Mouse (Mus musculus) v-Abl transformed pro-B cells (cell line): ENCODE measurements around the gene Iqcf1.
"Not testable (repeated sequence)": the region's sequence is repeated elsewhere in the genome, so short reads cannot be mapped to it uniquely, and the experiment has no call there.

Experiments
- in situ Hi-C, 2 experiments: fragments of 400-800 bp; cut with MboI; formaldehyde crosslinking; loops; one replicate each; pipeline ENCODE4 v1.15.1; 2025; ENCODE audit not compliant: unreplicated experiment in 2 of 2

Gene Iqcf1

DNA sequence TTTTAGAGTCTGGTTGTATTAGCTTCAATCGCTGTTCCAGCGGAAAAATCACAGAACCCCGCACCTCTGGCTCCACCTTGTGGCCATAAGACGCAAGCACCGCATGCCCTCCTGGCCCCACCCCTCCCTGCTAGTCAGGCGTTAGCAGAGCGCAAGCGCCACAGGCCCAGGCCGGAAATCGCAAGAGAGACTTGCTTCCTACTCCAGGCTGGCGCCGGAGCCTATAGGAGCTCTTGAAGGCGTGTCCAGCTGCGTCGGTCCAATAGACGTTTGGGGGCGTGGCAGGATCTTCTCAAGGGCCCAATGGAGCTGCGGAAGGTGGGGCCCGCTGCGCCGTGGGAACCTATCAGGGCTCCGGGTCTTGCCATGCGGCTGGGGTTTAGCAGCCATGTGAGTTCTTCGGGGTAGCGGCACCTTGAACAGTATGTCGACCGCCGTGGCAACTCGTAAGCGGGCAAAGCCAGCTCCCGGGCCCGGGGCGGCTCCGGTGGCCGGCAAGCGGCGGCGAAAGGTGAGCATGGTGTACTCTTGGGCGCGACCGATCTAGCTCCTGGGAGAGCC lies 22.8 kb upstream of the Iqcf1 start, which contains the start of gene Parp3:
TSS of gene Parp3 (minus strand) at position 26 of the 561 bp plus-strand sequence.
- in situ Hi-C loops: loop anchor here (5.0 to 10.0 kb wide), 2 partner anchors 52 to 260 kb away; partner anchors contain the start of gene Rpl29 (in 1 of the 2)

- in situ Hi-C loops: loop anchor here (5.0 to 10.0 kb wide), 2 partner anchors 53 to 260 kb away; partner anchors contain the start of gene Rpl29 (in 1 of the 2)
Observed at GRCm38 (mm10) chr9:106477649-106478048, 22.1 kb upstream of the Iqcf1 start.

- in situ Hi-C loops: loop anchor here (5.0 to 10.0 kb wide), 2 partner anchors 53 to 261 kb away; partner anchors contain the start of gene Rpl29 (in 1 of the 2)
Observed at GRCm38 (mm10) chr9:106478101-106478500, 21.7 kb upstream of the Iqcf1 start.

GRCm38 (mm10) chr9:106480541-106480940 lies 19.2 kb upstream of the Iqcf1 start:
- in situ Hi-C loops: no loop called here

DNA sequence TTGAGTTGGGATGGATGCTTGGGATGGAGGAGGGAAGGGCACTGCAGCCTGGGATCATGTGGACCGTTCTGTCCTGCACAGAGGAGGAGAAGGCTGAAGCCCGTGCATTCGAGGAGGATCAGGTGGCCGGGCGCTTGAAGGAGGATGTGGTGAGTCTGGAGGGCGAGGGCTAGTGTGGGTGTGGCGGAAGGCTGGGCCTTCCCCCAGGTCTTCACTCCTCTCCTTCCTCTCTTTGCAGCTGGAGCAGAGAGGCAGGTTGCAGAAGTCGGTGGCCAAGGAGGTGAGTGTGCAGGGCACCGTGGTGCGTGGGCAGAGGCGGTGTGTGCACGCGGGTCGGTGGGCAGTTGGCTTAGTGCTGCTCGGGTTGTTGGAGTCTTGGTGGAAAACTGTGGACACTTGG lies 18.7 kb upstream of the Iqcf1 start:
- in situ Hi-C loops: no loop called here

DNA sequence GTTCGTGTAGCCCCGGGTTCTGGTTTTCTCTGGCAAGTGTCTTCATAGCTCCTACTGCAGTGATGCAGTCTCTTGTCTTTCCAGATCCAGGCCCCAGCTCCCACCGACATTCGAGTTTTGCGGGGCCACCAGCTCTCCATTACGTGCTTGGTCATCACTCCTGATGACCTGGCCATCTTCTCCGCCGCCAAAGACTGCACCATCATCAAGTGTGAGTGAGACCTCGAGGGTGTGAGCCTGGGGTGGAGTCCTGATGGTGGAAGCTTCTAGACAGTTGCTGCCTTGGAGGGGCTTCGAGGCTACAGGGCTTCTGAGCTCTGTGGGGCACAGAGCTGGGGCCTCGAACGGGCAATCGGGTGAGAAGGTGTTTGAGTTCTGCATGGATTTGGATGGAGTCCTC lies 18.1 kb upstream of the Iqcf1 start:
- in situ Hi-C loops: no loop called here

DNA sequence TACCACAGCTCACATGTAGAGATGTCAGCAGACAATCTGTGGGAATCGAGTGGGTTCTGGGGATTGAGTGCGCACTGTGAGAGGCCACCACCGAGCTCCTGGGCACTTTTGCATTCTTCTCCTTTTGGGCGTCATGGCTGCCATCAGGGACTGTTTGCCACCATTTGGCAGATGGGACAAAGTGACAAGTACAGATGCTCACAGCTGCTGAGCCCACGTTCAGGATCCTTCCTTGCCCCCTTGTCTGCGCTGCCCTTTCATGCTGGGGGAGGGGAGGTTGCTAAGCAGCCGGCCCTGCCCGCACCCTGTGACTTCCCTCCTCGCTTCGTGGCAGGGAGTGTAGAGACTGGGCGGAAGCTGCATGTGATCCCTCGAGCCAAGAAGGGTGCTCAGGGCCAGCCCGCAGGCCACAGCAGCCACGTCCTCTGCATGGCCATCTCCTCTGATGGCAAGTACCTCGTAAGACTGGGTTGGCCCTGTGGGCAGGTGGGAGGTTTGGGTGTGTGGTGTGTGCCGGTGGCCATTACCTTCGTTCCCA lies 17.1 kb upstream of the Iqcf1 start:
- in situ Hi-C loops: no loop called here

- in situ Hi-C loops: no loop called here
Observed at GRCm38 (mm10) chr9:106483136-106483535, 16.6 kb upstream of the Iqcf1 start.

DNA sequence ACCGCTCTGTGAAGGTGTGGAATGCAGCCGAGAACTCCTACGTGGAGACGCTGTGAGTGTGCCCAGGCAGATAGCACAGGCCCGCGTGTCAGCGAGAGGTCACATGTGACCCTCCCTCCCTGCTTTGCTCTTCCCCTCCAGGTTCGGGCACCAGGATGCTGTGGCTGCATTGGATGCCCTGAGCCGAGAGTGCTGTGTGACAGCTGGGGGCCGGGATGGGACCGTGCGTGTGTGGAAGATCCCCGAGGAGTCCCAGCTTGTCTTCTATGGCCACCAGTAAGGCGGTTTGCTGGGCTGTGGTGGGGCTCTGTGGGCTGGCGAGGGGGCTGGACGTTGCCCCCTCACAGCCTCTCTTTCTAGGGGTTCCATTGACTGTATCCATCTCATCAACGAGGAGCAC lies 16.2 kb upstream of the Iqcf1 start:
- in situ Hi-C loops: no loop called here

- in situ Hi-C loops: no loop called here
Observed at GRCm38 (mm10) chr9:106485076-106485475, 14.7 kb upstream of the Iqcf1 start.

DNA sequence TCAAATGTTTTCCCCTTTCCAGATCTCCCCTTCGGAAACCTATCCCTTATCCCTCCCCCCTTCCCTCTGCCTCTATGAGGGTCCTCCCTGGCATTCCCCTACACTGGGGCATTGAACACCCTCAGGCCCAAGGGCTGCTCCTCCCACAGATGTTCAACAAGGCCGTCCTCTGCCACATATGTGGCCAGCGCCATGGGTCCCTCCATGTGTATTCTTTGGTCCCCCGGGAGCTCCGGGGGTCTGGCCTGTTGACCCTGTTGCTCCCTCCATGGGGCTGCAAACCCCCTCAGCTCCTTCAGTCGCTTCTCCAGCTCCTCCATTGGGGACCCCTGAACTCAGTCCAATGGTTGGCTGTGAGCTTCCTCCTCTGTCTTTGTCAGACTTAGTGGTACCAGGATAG lies 12.2 kb upstream of the Iqcf1 start:
- in situ Hi-C loops: not testable (repeated sequence)

DNA sequence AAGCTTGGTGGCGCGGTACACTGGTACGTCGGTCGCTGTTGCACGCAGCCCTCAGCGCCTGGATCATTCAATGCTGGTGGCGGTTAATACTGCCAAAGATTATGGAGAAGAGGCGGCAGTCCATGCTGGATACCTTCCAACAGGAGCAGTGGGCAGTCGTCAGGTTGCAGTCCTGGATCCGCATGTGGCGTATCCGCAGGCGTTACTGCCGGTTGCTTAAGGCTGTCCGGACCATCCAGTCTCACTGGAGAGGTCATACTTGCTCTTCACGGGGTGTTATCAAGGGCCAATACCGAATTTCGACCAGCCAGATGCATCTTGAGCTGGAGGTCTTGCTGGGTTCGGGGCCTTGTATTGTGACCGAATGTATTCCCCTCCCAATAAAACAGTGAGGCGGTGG lies 2.1 kb downstream of the Iqcf1 start:
- in situ Hi-C loops: no loop called here

- in situ Hi-C loops: no loop called here
Observed at GRCm38 (mm10) chr9:106504246-106504645, 4.5 kb downstream of the Iqcf1 start.

GRCm38 (mm10) chr9:106509356-106509755 lies 9.6 kb downstream of the Iqcf1 start:
- in situ Hi-C loops: no loop called here

GRCm38 (mm10) chr9:106512729-106513450 lies 13.1 kb downstream of the Iqcf1 start:
- in situ Hi-C loops: no loop called here

GRCm38 (mm10) chr9:106513566-106513965 lies 13.8 kb downstream of the Iqcf1 start:
- in situ Hi-C loops: no loop called here

- in situ Hi-C loops: no loop called here
Observed at GRCm38 (mm10) chr9:106514273-106514672, 14.5 kb downstream of the Iqcf1 start, which contains the start of gene Iqcf5. Gene Iqcf5, plus strand, starts transcription at chr9:106514573.

GRCm38 (mm10) chr9:106519433-106519832 lies 19.7 kb downstream of the Iqcf1 start:
- in situ Hi-C loops: no loop called here

DNA sequence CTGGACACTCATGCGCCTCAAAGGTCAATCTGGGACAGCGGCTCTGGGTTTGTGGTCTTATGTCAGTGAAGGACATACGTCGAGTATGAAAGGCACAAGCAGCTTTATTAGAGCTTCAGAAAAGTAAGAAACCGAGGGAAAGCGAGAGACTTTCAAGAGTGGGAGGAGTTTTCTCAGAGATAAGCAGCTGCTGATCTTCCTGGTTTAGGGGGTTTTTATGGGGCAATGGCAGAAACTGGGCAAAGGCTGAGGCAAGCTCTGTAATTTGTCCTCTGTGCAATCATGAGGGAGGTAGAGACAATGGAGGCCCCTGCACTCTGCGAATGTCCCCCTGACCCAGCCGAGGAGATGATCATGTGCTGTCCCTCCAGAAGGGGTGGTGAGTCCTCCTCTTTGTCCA lies 20.1 kb downstream of the Iqcf1 start:
- in situ Hi-C loops: loop anchor here in 1 of 2 experiments (10.0 kb wide), 1 partner anchor 395 kb away; no protein-coding TSS in a partner anchor

DNA sequence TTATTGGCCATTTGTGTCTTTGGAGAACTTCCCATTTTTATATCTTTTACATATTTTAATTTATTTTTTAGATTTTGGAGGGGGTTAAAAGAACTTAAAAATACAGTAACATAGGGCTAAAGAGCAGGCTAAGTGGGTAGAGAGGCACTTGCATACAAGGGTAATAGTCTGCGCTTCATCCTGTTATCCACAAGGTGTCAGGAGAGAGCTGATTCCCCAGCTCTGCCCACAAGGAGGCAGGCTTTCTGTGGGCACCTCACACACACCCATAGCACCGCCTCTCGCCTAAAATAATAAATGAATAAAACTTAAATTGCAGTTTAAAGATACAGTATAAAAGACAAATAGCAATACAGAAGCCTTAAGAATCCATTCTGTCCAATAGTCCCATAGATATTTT lies 32.1 kb downstream of the Iqcf1 start:
- in situ Hi-C loops: loop anchor here in 1 of 2 experiments (25.0 kb wide), 1 partner anchor 380 kb away; no protein-coding TSS in a partner anchor

DNA sequence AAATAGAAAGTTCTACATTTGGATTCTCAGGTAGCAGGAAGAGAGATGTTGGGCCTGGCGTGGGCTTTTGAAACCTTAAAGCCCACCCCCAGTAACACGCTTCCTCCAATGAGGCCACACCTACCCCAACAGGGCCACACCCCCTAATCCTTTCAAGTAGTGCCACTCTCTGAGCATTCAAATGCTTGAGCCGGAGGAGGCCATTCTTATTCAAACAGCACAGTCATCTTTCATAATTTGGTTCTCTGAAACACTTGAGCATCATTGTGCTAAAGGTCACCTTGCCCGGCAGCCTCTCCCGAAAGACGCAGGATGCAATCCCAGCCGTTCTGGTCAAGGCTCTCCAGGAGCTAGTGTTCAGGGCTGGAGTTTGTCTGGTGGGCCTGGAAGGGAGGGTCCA lies 34.5 kb downstream of the Iqcf1 start:
- in situ Hi-C loops: loop anchor here in 1 of 2 experiments (25.0 kb wide), 1 partner anchor 378 kb away; no protein-coding TSS in a partner anchor
